In the genomic region with DNA sequence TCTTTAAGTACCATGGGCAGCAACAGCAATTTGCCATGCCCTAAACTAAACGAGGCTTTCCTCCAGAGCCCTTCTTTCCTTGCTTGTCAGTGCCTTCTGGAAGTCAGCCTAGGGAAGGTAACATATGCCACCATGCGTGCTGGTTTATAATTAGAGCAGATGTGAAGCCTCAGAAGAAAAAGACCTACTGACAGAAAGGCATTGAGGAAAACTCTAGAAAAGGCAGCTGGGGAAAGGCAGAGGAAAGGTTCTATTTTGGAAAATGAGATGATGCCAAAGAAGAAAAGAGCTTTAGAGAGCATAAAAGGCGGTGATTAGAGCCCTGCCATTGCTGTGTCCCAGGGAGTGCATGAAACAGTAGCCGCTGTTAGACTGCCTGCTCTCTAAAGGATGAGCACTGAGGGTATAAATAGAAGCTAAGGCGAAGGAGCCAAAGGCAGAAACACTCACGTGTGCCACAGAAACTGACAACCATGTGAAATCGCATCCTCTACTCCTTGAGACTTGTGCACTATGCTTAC, we compare ENCODE assay signal across 16 mouse cellular contexts. TPM values are rescaled to one million over a fixed set of nuclear protein-coding genes. Genes with fewer than 3 reads are reported as not detected.
DNase-seq lines count a peak whose midpoint lies in the region; ATAC-seq lines count a peak whose summit lies in the region.
"Had no signal": no experiment of that assay in that cellular context is flagged by ENCODE, and none has a peak within 500 bp of the region (broad histone marks: within the 10 kb centered on the region; RNA-seq: fewer than 3 reads in every experiment).

No protein-coding gene starts in this region.

- no peaks in the 10 kb centered on the region for H3K36me3 ChIP-seq in forebrain, embryonic 13.5 days (ENCODE audit: poor library complexity, severe bottlenecking)
- H3K36me3 ChIP-seq in forebrain, embryonic 11.5 days (ENCODE audit: control insufficient read depth, insufficient read depth, low read length) = no peaks in the 10 kb centered on the region
- no peaks in the 10 kb centered on the region for H3K36me3 ChIP-seq in heart, embryonic 15.5 days
- no peaks in the 10 kb centered on the region for H3K36me3 ChIP-seq in heart, embryonic 10.5 days
- H3K36me3 ChIP-seq in midbrain, embryonic 16.5 days (ENCODE audit: control insufficient read depth, insufficient read depth, low read length) = no peaks in the 10 kb centered on the region
- no peaks in the 10 kb centered on the region for H3K36me3 ChIP-seq in midbrain, embryonic 15.5 days (replicated peaks)
- no peaks in the 10 kb centered on the region for H3K36me3 ChIP-seq in neural tube, embryonic 15.5 days
- H3K36me3 ChIP-seq: neural tube, embryonic 12.5 days had no signal

- no peaks in the 10 kb centered on the region for H3K27me3 ChIP-seq in forebrain, embryonic 13.5 days
- no peaks in the 10 kb centered on the region for H3K27me3 ChIP-seq in forebrain, embryonic 11.5 days (ENCODE audit: control insufficient read depth, insufficient read depth, low read length)
- no peaks in the 10 kb centered on the region for H3K27me3 ChIP-seq in heart, embryonic 15.5 days
- H3K27me3 ChIP-seq in heart, embryonic 10.5 days (ENCODE audit: insufficient read depth, poor library complexity, severe bottlenecking) = no peaks in the 10 kb centered on the region
- H3K27me3 ChIP-seq in midbrain, embryonic 16.5 days (ENCODE audit: control insufficient read depth, insufficient read depth, low read depth, low read length) = no peaks in the 10 kb centered on the region
- no peaks in the 10 kb centered on the region for H3K27me3 ChIP-seq in midbrain, embryonic 15.5 days (replicated peaks)
- no peaks in the 10 kb centered on the region for H3K27me3 ChIP-seq in neural tube, embryonic 15.5 days (replicated peaks)
- H3K27me3 ChIP-seq: neural tube, embryonic 12.5 days had no signal

- H3K27ac ChIP-seq in forebrain, embryonic 13.5 days = peak overlapping the region; percentile 55
- H3K27ac ChIP-seq in forebrain, embryonic 11.5 days (ENCODE audit: low read depth, low read length) = no peak overlapping the region
- peak overlapping the region; percentile 63 for H3K27ac ChIP-seq in heart, embryonic 15.5 days
- H3K27ac ChIP-seq in heart, embryonic 10.5 days = no peak overlapping the region
- peak overlapping the region; percentile 19; the same call in 1 of the 2 replicates for H3K27ac ChIP-seq in midbrain, embryonic 16.5 days (ENCODE audit: low read length)
- H3K27ac ChIP-seq in midbrain, embryonic 15.5 days = no peak overlapping the region
- H3K27ac ChIP-seq in neural tube, embryonic 15.5 days (replicated peaks) = peak overlapping the region; percentile 48; the same call in 1 of the 2 replicates
- H3K27ac ChIP-seq: neural tube, embryonic 12.5 days had no signal

- ATAC-seq in forebrain, embryonic 13.5 days = no peak
- ATAC-seq in forebrain, embryonic 11.5 days (replicated peaks; ENCODE audit: low FRiP score) = no peak
- ATAC-seq in heart, embryonic 15.5 days (replicated peaks; ENCODE audit: insufficient number of reproducible peaks, insufficient read depth, low FRiP score, low read depth) = no peak
- ATAC-seq in midbrain, embryonic 16.5 days = no peak
- ATAC-seq in midbrain, embryonic 15.5 days (replicated peaks) = no peak
- no peak for ATAC-seq in neural tube, embryonic 15.5 days (ENCODE audit: low FRiP score)

- 51% methylated on average over 7 of the region's 7 CpGs for WGBS in forebrain, embryonic 13.5 days
- 60% methylated on average over 7 of the region's 7 CpGs for WGBS in forebrain, embryonic 11.5 days
- 21% methylated on average over 7 of the region's 7 CpGs for WGBS in heart, embryonic 15.5 days
- WGBS in heart, embryonic 10.5 days = 39% methylated on average over 7 of the region's 7 CpGs
- 60% methylated on average over 7 of the region's 7 CpGs for WGBS in midbrain, embryonic 16.5 days
- 57% methylated on average over 7 of the region's 7 CpGs for WGBS in midbrain, embryonic 15.5 days
- 54% methylated on average over 7 of the region's 7 CpGs for WGBS in neural tube, embryonic 15.5 days

- peaks cover 13% of the 10 kb centered on the region; the same call in 1 of the 2 replicates for H3K4me1 ChIP-seq in forebrain, embryonic 13.5 days
- H3K4me1 ChIP-seq in forebrain, embryonic 11.5 days (replicated peaks; ENCODE audit: control insufficient read depth, insufficient read depth, low read length) = no peaks in the 10 kb centered on the region
- peaks cover 11% of the 10 kb centered on the region for H3K4me1 ChIP-seq in heart, embryonic 15.5 days (replicated peaks)
- H3K4me1 ChIP-seq in heart, embryonic 10.5 days = peaks cover 19% of the 10 kb centered on the region; the same call in 1 of the 2 replicates
- H3K4me1 ChIP-seq in midbrain, embryonic 16.5 days (ENCODE audit: control insufficient read depth, insufficient read depth, low read length) = 0 out of 2 replicates have a peak, but pooled peaks cover 3% of the 10 kb centered on the region
- no peaks in the 10 kb centered on the region for H3K4me1 ChIP-seq in midbrain, embryonic 15.5 days
- H3K4me1 ChIP-seq in neural tube, embryonic 15.5 days = no peaks in the 10 kb centered on the region
- H3K4me1 ChIP-seq: neural tube, embryonic 12.5 days had no signal

- no peak overlapping the region for H3K4me3 ChIP-seq in forebrain, embryonic 13.5 days
- no peak overlapping the region for H3K4me3 ChIP-seq in forebrain, embryonic 11.5 days (ENCODE audit: low read depth, low read length)
- H3K4me3 ChIP-seq in heart, embryonic 15.5 days = no peak overlapping the region
- H3K4me3 ChIP-seq in heart, embryonic 10.5 days = no peak overlapping the region
- H3K4me3 ChIP-seq in midbrain, embryonic 16.5 days (ENCODE audit: low read depth, low read length) = no peak overlapping the region
- H3K4me3 ChIP-seq in midbrain, embryonic 15.5 days = no peak overlapping the region
- no peak overlapping the region for H3K4me3 ChIP-seq in neural tube, embryonic 15.5 days (replicated peaks)
- H3K4me3 ChIP-seq: erythroblast, embryonic 14.5 days; neural tube, embryonic 12.5 days had no signal

- H3K4me2 ChIP-seq in forebrain, embryonic 13.5 days = no peak overlapping the region
- H3K4me2 ChIP-seq in forebrain, embryonic 11.5 days (ENCODE audit: low read depth, low read length, severe bottlenecking) = no peak overlapping the region
- no peak overlapping the region for H3K4me2 ChIP-seq in heart, embryonic 15.5 days
- no peak overlapping the region for H3K4me2 ChIP-seq in midbrain, embryonic 16.5 days (ENCODE audit: low read length)
- no peak overlapping the region for H3K4me2 ChIP-seq in midbrain, embryonic 15.5 days
- no peak overlapping the region for H3K4me2 ChIP-seq in neural tube, embryonic 15.5 days
- H3K4me2 ChIP-seq: neural tube, embryonic 12.5 days had no signal

- H3K9me3 ChIP-seq in forebrain, embryonic 13.5 days (replicated peaks) = no peaks in the 10 kb centered on the region
- H3K9me3 ChIP-seq in forebrain, embryonic 11.5 days (ENCODE audit: control insufficient read depth, low read length) = no peaks in the 10 kb centered on the region
- no peaks in the 10 kb centered on the region; the same call in 1 of the 2 replicates for H3K9me3 ChIP-seq in heart, embryonic 15.5 days (replicated peaks)
- H3K9me3 ChIP-seq in heart, embryonic 10.5 days = no peaks in the 10 kb centered on the region
- H3K9me3 ChIP-seq in midbrain, embryonic 16.5 days (replicated peaks; ENCODE audit: control insufficient read depth, low read length, poor library complexity, severe bottlenecking) = no peaks in the 10 kb centered on the region
- no peaks in the 10 kb centered on the region for H3K9me3 ChIP-seq in midbrain, embryonic 15.5 days
- no peaks in the 10 kb centered on the region for H3K9me3 ChIP-seq in neural tube, embryonic 15.5 days (replicated peaks)
- H3K9me3 ChIP-seq: neural tube, embryonic 12.5 days had no signal

- DNase-seq in forebrain, embryonic 11.5 days (ENCODE audit: low spot score) = no peak
- DNase-seq in heart, embryonic 10.5 days (ENCODE audit: low spot score) = no peak
- DNase-seq in thymus, postnatal 25 days = no peak
- DNase-seq: adrenal gland, postnatal 25 days; cerebellum, adult 18-20 months; liver had no signal

- H3K9ac ChIP-seq in forebrain, embryonic 13.5 days = no peak overlapping the region
- no peak overlapping the region for H3K9ac ChIP-seq in forebrain, embryonic 11.5 days (ENCODE audit: low read length)
- H3K9ac ChIP-seq in heart, embryonic 15.5 days = no peak overlapping the region
- no peak overlapping the region for H3K9ac ChIP-seq in midbrain, embryonic 16.5 days (ENCODE audit: low read depth, low read length)
- H3K9ac ChIP-seq in midbrain, embryonic 15.5 days = no peak overlapping the region
- no peak overlapping the region for H3K9ac ChIP-seq in neural tube, embryonic 15.5 days (replicated peaks)
- H3K9ac ChIP-seq: neural tube, embryonic 12.5 days had no signal

RNA-seq across cellular contexts. Expression of a gene that starts 11.5 kb away (rescaled TPM):
- 86.0 and 86.9 TPM in 2 replicates for polyA plus RNA-seq in forebrain, embryonic 13.5 days (2015; fragmentation: Nextera tagmentation; extraction: Ambion mirVana)
- polyA plus RNA-seq in forebrain, embryonic 11.5 days (2014; fragmentation: Nextera tagmentation; extraction: Ambion mirVana) = 97.6 and 102 TPM in 2 replicates
- polyA plus RNA-seq in heart, embryonic 15.5 days (2015; fragmentation: Nextera tagmentation; extraction: Ambion mirVana) = 83.1 and 85.4 TPM in 2 replicates
- polyA plus RNA-seq in heart, embryonic 10.5 days (2016; fragmentation: Nextera tagmentation; extraction: Ambion mirVana) = 75.2 and 81.1 TPM in 2 replicates
- 89.1 and 98.2 TPM in 2 replicates for polyA plus RNA-seq in midbrain, embryonic 16.5 days (2015; fragmentation: Nextera tagmentation; extraction: Ambion mirVana)
- 94.4 and 95.1 TPM in 2 replicates for polyA plus RNA-seq in midbrain, embryonic 15.5 days (2015; fragmentation: Nextera tagmentation; extraction: Ambion mirVana)
- polyA plus RNA-seq in neural tube, embryonic 15.5 days (2015; fragmentation: Nextera tagmentation; extraction: Ambion mirVana) = 93.1 and 96.6 TPM in 2 replicates

RNA-seq across cellular contexts. Expression of a gene that starts 14.9 kb away (rescaled TPM):
- polyA plus RNA-seq in forebrain, embryonic 13.5 days (2015; fragmentation: Nextera tagmentation; extraction: Ambion mirVana) = not detected in 2 replicates
- polyA plus RNA-seq in forebrain, embryonic 11.5 days (2014; fragmentation: Nextera tagmentation; extraction: Ambion mirVana) = not detected in 2 replicates
- not detected in 2 replicates for polyA plus RNA-seq in heart, embryonic 15.5 days (2015; fragmentation: Nextera tagmentation; extraction: Ambion mirVana)
- not detected in 2 replicates for polyA plus RNA-seq in heart, embryonic 10.5 days (2016; fragmentation: Nextera tagmentation; extraction: Ambion mirVana)
- polyA plus RNA-seq in midbrain, embryonic 16.5 days (2015; fragmentation: Nextera tagmentation; extraction: Ambion mirVana) = not detected in 2 replicates
- not detected in 2 replicates for polyA plus RNA-seq in midbrain, embryonic 15.5 days (2015; fragmentation: Nextera tagmentation; extraction: Ambion mirVana)
- polyA plus RNA-seq in neural tube, embryonic 15.5 days (2015; fragmentation: Nextera tagmentation; extraction: Ambion mirVana) = not detected in 2 replicates
- polyA plus RNA-seq: erythroblast, embryonic 14.5 days; gonadal fat pad, adult 2 months; lung, embryonic 16.5 days; neural tube, embryonic 12.5 days; thymus, postnatal 0 days had no signal

RNA-seq across cellular contexts. Expression of a gene that starts 18.1 kb away (rescaled TPM):
- 7.2 and 8.8 TPM in 2 replicates for polyA plus RNA-seq in forebrain, embryonic 13.5 days (2015; fragmentation: Nextera tagmentation; extraction: Ambion mirVana)
- polyA plus RNA-seq in forebrain, embryonic 11.5 days (2014; fragmentation: Nextera tagmentation; extraction: Ambion mirVana) = 11.4 and 14.3 TPM in 2 replicates
- polyA plus RNA-seq in heart, embryonic 15.5 days (2015; fragmentation: Nextera tagmentation; extraction: Ambion mirVana) = 28.2 and 33.6 TPM in 2 replicates
- polyA plus RNA-seq in heart, embryonic 10.5 days (2016; fragmentation: Nextera tagmentation; extraction: Ambion mirVana) = 25.7 and 33.4 TPM in 2 replicates
- polyA plus RNA-seq in midbrain, embryonic 16.5 days (2015; fragmentation: Nextera tagmentation; extraction: Ambion mirVana) = 8.1 and 8.7 TPM in 2 replicates
- polyA plus RNA-seq in midbrain, embryonic 15.5 days (2015; fragmentation: Nextera tagmentation; extraction: Ambion mirVana) = 10.2 and 10.9 TPM in 2 replicates
- polyA plus RNA-seq in neural tube, embryonic 15.5 days (2015; fragmentation: Nextera tagmentation; extraction: Ambion mirVana) = 15.1 and 25.6 TPM in 2 replicates

RNA-seq across cellular contexts. Expression of a gene that starts 51.4 kb away (rescaled TPM):
- 47.8 and 49.8 TPM in 2 replicates for polyA plus RNA-seq in forebrain, embryonic 13.5 days (2015; fragmentation: Nextera tagmentation; extraction: Ambion mirVana)
- 31.9 and 41.2 TPM in 2 replicates for polyA plus RNA-seq in forebrain, embryonic 11.5 days (2014; fragmentation: Nextera tagmentation; extraction: Ambion mirVana)
- 31.0 and 40.8 TPM in 2 replicates for polyA plus RNA-seq in heart, embryonic 15.5 days (2015; fragmentation: Nextera tagmentation; extraction: Ambion mirVana)
- polyA plus RNA-seq in heart, embryonic 10.5 days (2016; fragmentation: Nextera tagmentation; extraction: Ambion mirVana) = 47.5 and 50.6 TPM in 2 replicates
- 53.2 and 58.7 TPM in 2 replicates for polyA plus RNA-seq in midbrain, embryonic 16.5 days (2015; fragmentation: Nextera tagmentation; extraction: Ambion mirVana)
- polyA plus RNA-seq in midbrain, embryonic 15.5 days (2015; fragmentation: Nextera tagmentation; extraction: Ambion mirVana) = 56.1 and 61.1 TPM in 2 replicates
- polyA plus RNA-seq in neural tube, embryonic 15.5 days (2015; fragmentation: Nextera tagmentation; extraction: Ambion mirVana) = 49.9 and 52.9 TPM in 2 replicates

Comparison
In these comparisons a context has a peak if more than half of its experiments do, and no peak if none do; other contexts are left out.
1. H3K27ac ChIP-seq: peak in forebrain, embryonic 13.5 days (single experiment), heart, embryonic 15.5 days (single experiment), midbrain, embryonic 16.5 days (single experiment) and neural tube, embryonic 15.5 days (single experiment); none in forebrain, embryonic 11.5 days (single experiment), heart, embryonic 10.5 days (single experiment) and midbrain, embryonic 15.5 days (single experiment).